Mouse (Mus musculus) ES-Bruce4 (cell line): ENCODE results near the gene Apoc4. TPM values are rescaled to one million over a fixed set of nuclear protein-coding genes. Genes with fewer than 3 reads are reported as not detected.
A peak's percentile ranks its signal among the peaks of the same experiment; 100 is the strongest.

Experiments used
- H3K27ac ChIP-seq: 2 replicates; pipeline ENCODE4 v1.5.1; 2012; ENCODE audit warnings: low read length, inconsistent platforms; ENCODE audit not compliant: insufficient read depth
- H3K27me3 ChIP-seq: 2 replicates; pipeline ENCODE4 v1.6.1; 2012; ENCODE audit warnings: mild to moderate bottlenecking, low read length, inconsistent platforms; ENCODE audit not compliant: control insufficient read depth, poor library complexity, insufficient read depth, severe bottlenecking
- H3K36me3 ChIP-seq: 2 replicates; pipeline ENCODE4 v1.6.1; 2012; ENCODE audit warnings: inconsistent platforms, mild to moderate bottlenecking, low read length, moderate library complexity; ENCODE audit not compliant: control insufficient read depth, poor library complexity, insufficient read depth, severe bottlenecking
- H3K4me1 ChIP-seq: one replicate; pipeline ENCODE4 v1.8.1; 2011; ENCODE audit warnings: low read length; ENCODE audit not compliant: control insufficient read depth, insufficient read depth
- H3K4me3 ChIP-seq: 2 replicates; pipeline ENCODE4 v1.5.1; 2011; ENCODE audit warnings: low read depth, mild to moderate bottlenecking, low read length
- H3K9ac ChIP-seq: 2 replicates; pipeline ENCODE4 v1.6.1; 2012; ENCODE audit warnings: low read depth, mild to moderate bottlenecking, inconsistent platforms; ENCODE audit not compliant: poor library complexity, severe bottlenecking
- H3K9me3 ChIP-seq: replicated peaks from 2 replicates; pipeline ENCODE4 v1.6.1; 2012; ENCODE audit warnings: mild to moderate bottlenecking, low read length, inconsistent platforms; ENCODE audit not compliant: control insufficient read depth, poor library complexity, insufficient read depth, severe bottlenecking
- CTCF ChIP-seq: IDR thresholded peaks from one replicate; pipeline ENCODE4 v1.8.1; 2011; ENCODE audit warnings: low read depth, low read length
- EP300 ChIP-seq: IDR thresholded peaks from 2 replicates; pipeline ENCODE4 v1.6.1; 2011; ENCODE audit warnings: low read depth, low read length; ENCODE audit not compliant: insufficient read depth
- POLR2A ChIP-seq: IDR thresholded peaks from one replicate; pipeline ENCODE4 v1.8.1; 2011; ENCODE audit warnings: low read length; ENCODE audit not compliant: insufficient read depth
- polyA plus RNA-seq: library from polyadenylated mRNA; stranded (reverse); fragments of >200 nt; gene quantifications from 2 replicates; pipeline ENCODE4 v1.2.4, GENCODE M21; 2011; ENCODE audit warnings: low read depth; ENCODE audit not compliant: missing spikeins, insufficient read depth, insufficient read length

The Apoc4 gene
- 1.1 TPM in 1 of 2 replicates, not detected in the other for polyA plus RNA-seq

- H3K4me3 ChIP-seq: no peak within 1 kb of the TSS
- H3K36me3 ChIP-seq: no peaks in the 10 kb centered on the region
- H3K27ac ChIP-seq: peak within 1 kb of the TSS; percentile 59
- no peak within 1 kb of the TSS for H3K9ac ChIP-seq
- TF ChIP-seq CTCF (no peak), POLR2A (no peak), EP300 (no peak)
- H3K27me3 ChIP-seq: no peaks in the 10 kb centered on the region
- no peaks in the 10 kb centered on the region for H3K9me3 ChIP-seq
- peaks cover 9% of the 10 kb centered on the region for H3K4me1 ChIP-seq
Observed at GRCm38 (mm10) chr7:19681202-19681694, at the start of gene Apoc4, which contains the start of gene Gm44805. Gene Apoc4 (minus strand): TSS chr7:19681479. Gene Gm44805 (minus strand): TSS chr7:19681423.

- peaks cover 62% of the 10 kb centered on the region for H3K36me3 ChIP-seq
- no peaks in the 10 kb centered on the region for H3K27me3 ChIP-seq
- H3K9ac ChIP-seq: no peak overlapping the region
- TF ChIP-seq CTCF (no peak), POLR2A (no peak), EP300 (no peak)
- no peaks in the 10 kb centered on the region for H3K9me3 ChIP-seq
- no peak overlapping the region for H3K4me3 ChIP-seq
- no peak overlapping the region for H3K27ac ChIP-seq
- no peaks in the 10 kb centered on the region for H3K4me1 ChIP-seq
Observed at GRCm38 (mm10) chr7:19726541-19726940, 45.3 kb upstream of the Apoc4 start.

- Histone ChIP-seq H3K9me3 (no peaks in the 10 kb centered on the region; the same call in 1 of the 2 replicates), H3K4me3 (no peak overlapping the region), H3K27me3 (no peaks in the 10 kb centered on the region), H3K4me1 (no peaks in the 10 kb centered on the region), H3K27ac (no peak overlapping the region), H3K36me3 (peaks cover 38% of the 10 kb centered on the region), H3K9ac (no peak overlapping the region)
- no peak for TF ChIP-seq CTCF
- no peak for TF ChIP-seq POLR2A
- no peak for TF ChIP-seq EP300
Observed at GRCm38 (mm10) chr7:19724167-19724566, 42.9 kb upstream of the Apoc4 start.

GRCm38 (mm10) chr7:19722754-19723195 lies 41.5 kb upstream of the Apoc4 start:
- no peaks in the 10 kb centered on the region for H3K27me3 ChIP-seq
- no peak overlapping the region for H3K4me3 ChIP-seq
- H3K9ac ChIP-seq: no peak overlapping the region
- peaks cover 30% of the 10 kb centered on the region for H3K36me3 ChIP-seq
- TF ChIP-seq EP300 (no peak), POLR2A (no peak), CTCF (no peak)
- no peak overlapping the region for H3K27ac ChIP-seq
- no peaks in the 10 kb centered on the region; the same call in 1 of the 2 replicates for H3K9me3 ChIP-seq
- no peaks in the 10 kb centered on the region for H3K4me1 ChIP-seq

GRCm38 (mm10) chr7:19719200-19719599 lies 37.9 kb upstream of the Apoc4 start:
- H3K9ac ChIP-seq: no peak overlapping the region
- TF ChIP-seq EP300 (no peak), CTCF (no peak), POLR2A (no peak)
- H3K27ac ChIP-seq: no peak overlapping the region
- H3K27me3 ChIP-seq: no peaks in the 10 kb centered on the region
- H3K9me3 ChIP-seq: no peaks in the 10 kb centered on the region; the same call in 1 of the 2 replicates
- no peaks in the 10 kb centered on the region for H3K4me1 ChIP-seq
- H3K4me3 ChIP-seq: no peak overlapping the region
- H3K36me3 ChIP-seq: peaks cover 7% of the 10 kb centered on the region

- Histone ChIP-seq H3K27me3 (no peaks in the 10 kb centered on the region), H3K4me3 (no peak overlapping the region), H3K4me1 (no peaks in the 10 kb centered on the region), H3K9ac (no peak overlapping the region), H3K27ac (no peak overlapping the region), H3K36me3 (peaks cover 6% of the 10 kb centered on the region; the same call in 1 of the 2 replicates), H3K9me3 (no peaks in the 10 kb centered on the region; the same call in 1 of the 2 replicates)
- no peak for TF ChIP-seq CTCF
Observed at GRCm38 (mm10) chr7:19718297-19718952, 37.1 kb upstream of the Apoc4 start.
